Mouse (Mus musculus) olfactory bulb, adult 2 months (tissue): ENCODE data around the gene Cd300e.

Experiments used
- CTCF ChIP-seq: fragments of 200-500 bp; IDR thresholded peaks from 2 replicates; pipeline ENCODE4 v1.5.1; 2012; ENCODE audit warnings: low read depth, mild to moderate bottlenecking, low read length, moderate library complexity; ENCODE audit not compliant: insufficient read depth
- POLR2A ChIP-seq: fragments of 200-500 bp; IDR thresholded peaks from 2 replicates; pipeline ENCODE4 v1.6.1; 2012; ENCODE audit warnings: mild to moderate bottlenecking, low read depth, low read length, moderate library complexity; ENCODE audit not compliant: insufficient read depth

GRCm38 (mm10) chr11:115054537-115054936 is 7.4 kb downstream of the Cd300e start:
- TF ChIP-seq CTCF (no peak), POLR2A (no peak)
